Comparison of ENCODE assay signal across 21 mouse cellular contexts in the genomic region with DNA sequence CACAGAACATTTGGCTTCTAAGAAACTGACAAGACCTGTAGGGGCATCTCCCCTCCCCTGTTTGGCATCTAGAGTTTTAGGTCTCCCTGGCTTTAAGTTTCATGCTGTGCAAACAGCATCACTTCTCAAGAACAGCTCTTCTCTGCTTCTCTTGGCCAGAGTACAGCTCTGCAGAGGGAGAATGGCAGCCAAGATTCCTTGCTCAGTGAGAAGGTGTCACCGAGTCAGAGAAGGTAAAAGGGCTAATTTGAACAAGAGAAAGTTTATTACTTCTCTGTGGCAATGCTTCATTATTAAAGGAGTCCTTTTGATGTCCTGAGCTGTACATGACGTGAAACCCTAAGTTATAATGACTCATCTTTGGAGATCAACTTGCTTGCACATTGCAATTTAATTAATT. TPM values are rescaled to one million over a fixed set of nuclear protein-coding genes. Genes with fewer than 3 reads are reported as not detected.
DNase-seq lines count a peak whose midpoint lies in the region; ATAC-seq and TF ChIP-seq lines count a peak whose summit lies in the region.
"Had no signal": no experiment of that assay in that cellular context is flagged by ENCODE, and none has a peak within 500 bp of the region (broad histone marks: within the 10 kb centered on the region; RNA-seq: fewer than 3 reads in every experiment).

No protein-coding gene starts in this region.

- H3K9me3 ChIP-seq in forebrain, embryonic 14.5 days (replicated peaks; ENCODE audit: control insufficient read depth, low read length) = no peaks in the 10 kb centered on the region
- H3K9me3 ChIP-seq in forebrain, embryonic 12.5 days = no peaks in the 10 kb centered on the region
- H3K9me3 ChIP-seq: embryonic facial prominence, embryonic 10.5 days; forebrain, embryonic 10.5 days; heart, embryonic 12.5 days; hindbrain, embryonic 10.5 days; hindbrain, embryonic 15.5 days had no signal

- H3K9ac ChIP-seq in forebrain, embryonic 14.5 days (ENCODE audit: low read length) = no peak overlapping the region
- no peak overlapping the region for H3K9ac ChIP-seq in forebrain, embryonic 12.5 days
- H3K9ac ChIP-seq: heart, embryonic 12.5 days; hindbrain, embryonic 15.5 days had no signal

- ATAC-seq in forebrain, embryonic 14.5 days = peak; percentile 26; the same call in 1 of the 2 replicates
- ATAC-seq in forebrain, embryonic 12.5 days (ENCODE audit: low FRiP score) = no peak
- ATAC-seq: activated CD4-positive, CD25-positive, alpha-beta regulatory T cell, adult 4 months; forebrain, embryonic 16.5 days; inflammation-experienced regulatory T-cells, adult 6 months; intestine, postnatal 0 days; Patski had no signal

- TF ChIP-seq POLR2A in cerebellum, adult 2 months (IDR thresholded peaks at IDR 0.05; ENCODE audit: borderline replicate concordance, insufficient read depth, low read length) = no peak

- no peaks in the 10 kb centered on the region; the same call in 1 of the 2 replicates for H3K4me1 ChIP-seq in cerebellum, adult 2 months (ENCODE audit: control insufficient read depth, insufficient read depth, low read length)
- H3K4me1 ChIP-seq in forebrain, embryonic 14.5 days (ENCODE audit: control insufficient read depth, insufficient read depth, low read length) = peaks cover 5% of the 10 kb centered on the region; the same call in 1 of the 2 replicates
- H3K4me1 ChIP-seq in forebrain, embryonic 12.5 days = no peaks in the 10 kb centered on the region
- H3K4me1 ChIP-seq: embryonic facial prominence, embryonic 10.5 days; forebrain, embryonic 10.5 days; heart, embryonic 12.5 days; hindbrain, embryonic 10.5 days; hindbrain, embryonic 15.5 days had no signal

- TF ChIP-seq CTCF in cerebellum, adult 2 months (IDR thresholded peaks at IDR 0.05; ENCODE audit: borderline replicate concordance, insufficient read depth, low read depth, low read length) = no peak

- no peak overlapping the region for H3K4me2 ChIP-seq in forebrain, embryonic 14.5 days (ENCODE audit: low read length)
- H3K4me2 ChIP-seq in forebrain, embryonic 12.5 days = no peak overlapping the region
- H3K4me2 ChIP-seq: heart, embryonic 12.5 days; hindbrain, embryonic 15.5 days had no signal

- no peak overlapping the region for H3K4me3 ChIP-seq in cerebellum, adult 2 months (replicated peaks; ENCODE audit: insufficient read depth, low read depth, low read length)
- H3K4me3 ChIP-seq in forebrain, embryonic 14.5 days (ENCODE audit: low read depth, low read length) = no peak overlapping the region
- H3K4me3 ChIP-seq in forebrain, embryonic 12.5 days (replicated peaks) = no peak overlapping the region
- H3K4me3 ChIP-seq: embryonic facial prominence, embryonic 10.5 days; erythroblast, embryonic 14.5 days; forebrain, embryonic 10.5 days; gastrocnemius, adult 2 months; heart, embryonic 12.5 days; hindbrain, embryonic 10.5 days; hindbrain, embryonic 15.5 days had no signal

- no peak overlapping the region for H3K27ac ChIP-seq in cerebellum, adult 2 months (ENCODE audit: insufficient read depth, low read length)
- no peak overlapping the region for H3K27ac ChIP-seq in forebrain, embryonic 14.5 days (ENCODE audit: low read depth, low read length)
- no peak overlapping the region for H3K27ac ChIP-seq in forebrain, embryonic 12.5 days
- H3K27ac ChIP-seq: embryonic facial prominence, embryonic 10.5 days; forebrain, embryonic 10.5 days; gastrocnemius, adult 2 months; hindbrain, embryonic 10.5 days; hindbrain, embryonic 15.5 days had no signal

- no peaks in the 10 kb centered on the region for H3K27me3 ChIP-seq in cerebellum, adult 2 months (ENCODE audit: control insufficient read depth, insufficient read depth, low read length)
- H3K27me3 ChIP-seq in forebrain, embryonic 14.5 days (replicated peaks; ENCODE audit: control insufficient read depth, insufficient read depth, low read length) = no peaks in the 10 kb centered on the region
- no peaks in the 10 kb centered on the region for H3K27me3 ChIP-seq in forebrain, embryonic 12.5 days
- H3K27me3 ChIP-seq: heart, embryonic 12.5 days; hindbrain, embryonic 15.5 days; Patski had no signal

- peak; percentile 25 to 51 for DNase-seq in cerebellum, adult 2 months
- no peak for DNase-seq in cerebellum, adult 8-10 months
- peak; percentile 59 for DNase-seq in forebrain, embryonic 14.5 days (ENCODE audit: low spot score)
- DNase-seq in right cerebral cortex, adult 18-20 months = peak; percentile 12
- DNase-seq in right cerebral cortex, postnatal 25 days = no peak
- no peak for DNase-seq in kidney, postnatal 10 days
- DNase-seq: adrenal gland, postnatal 14 days; gastrocnemius, adult 2 months; gastrocnemius, postnatal 25 days had no signal

- WGBS in cerebellum, adult 2 months = 22% methylated on average over 2 of the region's 2 CpGs
- 36% methylated on average over 2 of the region's 2 CpGs for WGBS in forebrain, embryonic 14.5 days
- 58% methylated on average over 2 of the region's 2 CpGs for WGBS in forebrain, embryonic 12.5 days

- no peaks in the 10 kb centered on the region for H3K36me3 ChIP-seq in forebrain, embryonic 14.5 days (ENCODE audit: control insufficient read depth, insufficient read depth, low read length)
- no peaks in the 10 kb centered on the region for H3K36me3 ChIP-seq in forebrain, embryonic 12.5 days (replicated peaks)
- H3K36me3 ChIP-seq: embryonic facial prominence, embryonic 10.5 days; forebrain, embryonic 10.5 days; heart, embryonic 12.5 days; hindbrain, embryonic 10.5 days; hindbrain, embryonic 15.5 days had no signal

RNA-seq across cellular contexts. Expression of a gene that starts 10.4 kb away (rescaled TPM):
- polyA plus RNA-seq in cerebellum, adult 2 months (2012; rRNA removed) = 259 TPM in 2 replicates
- 298 and 382 TPM in 2 replicates for polyA plus RNA-seq in forebrain, embryonic 14.5 days (2014; fragmentation: Nextera tagmentation; extraction: Ambion mirVana)
- polyA plus RNA-seq in forebrain, embryonic 12.5 days (2016; fragmentation: Nextera tagmentation; extraction: Ambion mirVana) = 339 and 369 TPM in 2 replicates
- polyA plus RNA-seq: erythroblast, embryonic 14.5 days had no signal

Comparison
In these comparisons a context has a peak if more than half of its experiments do, and no peak if none do; other contexts are left out.
1. DNase-seq: peak in cerebellum, adult 2 months (2 of 2), forebrain, embryonic 14.5 days (single experiment) and right cerebral cortex, adult 18-20 months (single experiment); none in cerebellum, adult 8-10 months (single experiment), right cerebral cortex, postnatal 25 days (single experiment) and kidney, postnatal 10 days (single experiment).